Mouse (Mus musculus) MEL (cell line): ENCODE measurements at regions not wholly inside any gene's neighbourhood (a gene's known extent, or its start where the extent isn't known, plus 50 kb on each side); places are given as distances from the start of the nearest gene placed in this dataset.

ENCODE experiments used
- CHD1 ChIP-seq: IDR thresholded peaks from 2 replicates; pipeline ENCODE4 v1.6.1; 2012; ENCODE audit warnings: low read depth, mild to moderate bottlenecking, inconsistent platforms, low read length, improper control_type of control experiment
- CHD2 ChIP-seq: IDR thresholded peaks from 2 replicates; pipeline ENCODE4 v1.6.1; 2011; ENCODE audit warnings: low read length, improper control_type of control experiment
- CTCF ChIP-seq, 3 experiments: IDR thresholded peaks in 2 of 3; conservative IDR thresholded peaks in 1 of 3; 2 replicates each; pipeline ENCODE4 v1.5.1; 2011 to 2012; ENCODE audit warnings: low read length in 3 of 3, low read depth in 2 of 3, mild to moderate bottlenecking in 2 of 3, improper control_type of control experiment in 1 of 3, inconsistent platforms in 1 of 3, mixed read lengths in 1 of 3, moderate library complexity in 1 of 3; ENCODE audit not compliant: control insufficient read depth in 1 of 3, insufficient read depth in 1 of 3, poor library complexity in 1 of 3, severe bottlenecking in 1 of 3
- EP300 ChIP-seq, 2 experiments: IDR thresholded peaks; 2 replicates each; pipeline ENCODE4 v1.6.1; 2011; ENCODE audit warnings: improper control_type of control experiment in 2 of 2, low read length in 2 of 2, low read depth in 1 of 2, mild to moderate bottlenecking in 1 of 2
- GABPA ChIP-seq: IDR thresholded peaks from 2 replicates; pipeline ENCODE4 v1.6.1; 2012; ENCODE audit warnings: low read depth, mild to moderate bottlenecking, inconsistent platforms, low read length, improper control_type of control experiment, moderate library complexity
- GATA1 ChIP-seq: IDR thresholded peaks from 2 replicates; pipeline ENCODE4 v1.6.1; 2011; ENCODE audit warnings: low read depth, low read length, improper control_type of control experiment
- MAZ ChIP-seq: IDR thresholded peaks from 2 replicates; pipeline ENCODE4 v1.6.1; 2012; ENCODE audit warnings: low read depth, mild to moderate bottlenecking, inconsistent platforms, low read length, improper control_type of control experiment
- MXI1 ChIP-seq: IDR thresholded peaks from 2 replicates; pipeline ENCODE4 v1.6.1; 2011; ENCODE audit warnings: mild to moderate bottlenecking, low read depth, low read length, improper control_type of control experiment
- POLR2A ChIP-seq, 2 experiments: IDR thresholded peaks; 2 replicates each; pipeline ENCODE4 v1.6.1; 2011 to 2012; ENCODE audit warnings: low read length in 2 of 2, mild to moderate bottlenecking in 2 of 2, control low read depth in 1 of 2, improper control_type of control experiment in 1 of 2, low read depth in 1 of 2, moderate library complexity in 1 of 2; ENCODE audit not compliant: control insufficient read depth in 1 of 2, insufficient read depth in 1 of 2, poor library complexity in 1 of 2
- RAD21 ChIP-seq: IDR thresholded peaks from 2 replicates; pipeline ENCODE4 v1.6.1; 2011; ENCODE audit warnings: mild to moderate bottlenecking, low read depth, low read length, improper control_type of control experiment
- TCF12 ChIP-seq: IDR thresholded peaks from 2 replicates; pipeline ENCODE4 v1.6.1; 2014; ENCODE audit warnings: low read depth, mild to moderate bottlenecking, inconsistent platforms, low read length, improper control_type of control experiment, moderate library complexity
- USF1 ChIP-seq: IDR thresholded peaks from 2 replicates; pipeline ENCODE4 v1.6.1; 2014; ENCODE audit warnings: low read depth, mild to moderate bottlenecking, inconsistent platforms, low read length, improper control_type of control experiment, moderate library complexity

DNA sequence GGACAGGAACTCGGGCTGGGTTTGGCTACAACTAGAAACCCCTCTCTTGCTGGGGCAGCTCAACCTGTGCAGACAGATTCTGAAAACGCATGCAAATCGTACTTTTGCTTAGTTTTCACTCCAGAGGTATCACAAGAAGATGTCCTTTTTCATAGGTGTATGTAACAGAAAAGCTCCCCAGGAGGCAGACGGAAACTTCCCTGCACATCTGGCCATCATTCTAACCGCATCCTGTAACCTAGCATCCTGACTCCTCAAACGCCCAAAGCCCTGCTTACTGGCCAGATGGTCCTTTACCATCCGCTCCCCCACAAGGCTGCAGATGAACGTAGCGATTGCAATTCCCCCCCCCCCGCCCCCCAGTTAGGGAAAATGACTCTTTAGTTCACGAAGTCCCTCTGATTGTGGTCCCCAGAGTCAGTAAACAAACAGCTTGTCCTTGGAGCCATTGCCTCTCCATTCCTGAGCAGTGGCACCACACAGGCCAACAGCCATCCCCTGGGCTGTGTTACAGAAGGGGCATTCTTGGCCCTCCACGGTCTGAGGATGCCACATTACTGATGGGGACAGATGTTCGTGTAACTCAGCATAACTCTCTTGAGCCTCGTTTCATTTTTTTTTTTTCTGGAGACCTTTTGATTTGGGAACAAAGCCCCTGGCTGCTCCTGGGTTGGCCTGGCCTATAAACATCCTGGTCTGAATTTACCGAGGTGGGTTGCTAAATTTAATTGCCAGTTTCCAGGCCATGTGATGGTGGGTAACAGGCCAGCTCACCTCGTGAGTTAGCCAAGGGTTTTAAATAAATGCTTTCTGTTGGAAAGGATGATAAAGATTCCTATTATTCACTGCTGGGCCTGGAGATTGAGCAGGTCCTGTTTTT, 149.6 kb upstream of the Rreb1 start:
- TF ChIP-seq GABPA: no peak
- TF ChIP-seq POLR2A (IDR thresholded peaks at IDR 0.05; ENCODE audit: control insufficient read depth in 1 of 2, insufficient read depth in 1 of 2, low read depth in 1 of 2, low read length in 2 of 2, poor library complexity in 1 of 2): no peak
- TF ChIP-seq MXI1: no peak
- TF ChIP-seq CTCF (IDR thresholded peaks at IDR 0.05 in 2 of 3, conservative IDR thresholded peaks at IDR 0.05 in 1 of 3; ENCODE audit: control insufficient read depth in 1 of 3, insufficient read depth in 1 of 3, low read depth in 2 of 3, low read length in 3 of 3, poor library complexity in 1 of 3, severe bottlenecking in 1 of 3): no peak
- no peak for TF ChIP-seq RAD21
- no peak for TF ChIP-seq EP300 (IDR thresholded peaks at IDR 0.05; ENCODE audit: low read depth in 1 of 2, low read length in 2 of 2)
- no peak for TF ChIP-seq MAZ
- TF ChIP-seq USF1: no peak
- TF ChIP-seq GATA1: no peak
- TF ChIP-seq CHD2: no peak
- TF ChIP-seq TCF12: no peak
- TF ChIP-seq CHD1: no peak
